Mouse (Mus musculus) T-cell, adult 66 days (primary cell): Measurements from ENCODE around the gene Clstn2. TPM values are rescaled to one million over a fixed set of nuclear protein-coding genes. Genes with fewer than 3 reads are reported as not detected.

Experiments used
- total RNA-seq, 2 experiments: library from RNA; stranded (reverse); gene quantifications; 3 replicates in 1 of 2; 4 replicates in 1 of 2; pipeline ENCODE4 v1.2.4; 2023

Clstn2 gene
- total RNA-seq, result not detected

GRCm38 (mm10) chr9:98032573-98033272 lies at the start of gene Clstn2:
Gene Clstn2 (minus strand): TSS chr9:98033181.

